Mouse (Mus musculus) brain, embryonic 18.5 days (tissue): ENCODE data around the gene Endod1.
"Not testable (repeated sequence)": the region's sequence is repeated elsewhere in the genome, so short reads cannot be mapped to it uniquely, and the experiment has no call there.

Experiments
- DNase-seq: peaks from one replicate; pipeline ENCODE4 v3.0.0-alpha.2; 2012; ENCODE audit warnings: low read depth, low spot score

Endod1 gene

GRCm38 (mm10) chr9:14380386-14381285, 671 bp downstream of the Endod1 start:
- DNase-seq, result peak; percentile 32

- DNase-seq, result no peak
Measured at GRCm38 (mm10) chr9:14379769-14380385, 1.4 kb downstream of the Endod1 start.

- DNase-seq, result no peak
Measured at GRCm38 (mm10) chr9:14378151-14378550, 3.2 kb downstream of the Endod1 start.

GRCm38 (mm10) chr9:14376149-14376548, 5.2 kb downstream of the Endod1 start:
- DNase-seq, result no peak

GRCm38 (mm10) chr9:14372440-14372839, 8.9 kb downstream of the Endod1 start:
- DNase-seq, result no peak

- DNase-seq, result no peak
Measured at GRCm38 (mm10) chr9:14369271-14369670, 12.0 kb downstream of the Endod1 start.

- DNase-seq, result no peak
Measured at GRCm38 (mm10) chr9:14367850-14368249, 13.5 kb downstream of the Endod1 start.

GRCm38 (mm10) chr9:14365481-14366125, 15.7 kb downstream of the Endod1 start:
- DNase-seq, result no peak

GRCm38 (mm10) chr9:14364719-14365118, 16.6 kb downstream of the Endod1 start:
- no peak for DNase-seq

- no peak for DNase-seq
Measured at GRCm38 (mm10) chr9:14363540-14363939, 17.8 kb downstream of the Endod1 start.

GRCm38 (mm10) chr9:14362068-14362768, 19.1 kb downstream of the Endod1 start:
- no peak for DNase-seq

- no peak for DNase-seq
Measured at GRCm38 (mm10) chr9:14357033-14357432, 24.3 kb downstream of the Endod1 start.

GRCm38 (mm10) chr9:14354852-14355251, 26.5 kb downstream of the Endod1 start:
- no peak for DNase-seq

GRCm38 (mm10) chr9:14352337-14352736, 29.0 kb downstream of the Endod1 start:
- DNase-seq, result no peak

- no peak for DNase-seq
Measured at GRCm38 (mm10) chr9:14350787-14351186, 30.5 kb downstream of the Endod1 start.

GRCm38 (mm10) chr9:14349380-14349779, 31.9 kb downstream of the Endod1 start:
- no peak for DNase-seq

GRCm38 (mm10) chr9:14348416-14348815, 32.9 kb downstream of the Endod1 start:
- DNase-seq, result no peak

- not testable (repeated sequence) for DNase-seq
Measured at GRCm38 (mm10) chr9:14345866-14346265, 35.4 kb downstream of the Endod1 start.

- DNase-seq, result peak; percentile 20
Measured at GRCm38 (mm10) chr9:14342041-14342668, 39.2 kb downstream of the Endod1 start.

- no peak for DNase-seq
Measured at GRCm38 (mm10) chr9:14338701-14339100, 42.6 kb downstream of the Endod1 start.

- DNase-seq, result no peak
Measured at GRCm38 (mm10) chr9:14336901-14337300, 44.4 kb downstream of the Endod1 start.
